Mouse (Mus musculus) limb, embryonic 14.5 days (tissue): Measurements from ENCODE around the gene AA986860. TPM values are rescaled to one million over a fixed set of nuclear protein-coding genes. Genes with fewer than 3 reads are reported as not detected.
A peak's percentile ranks its signal among the peaks of the same experiment; 100 is the strongest.

Experiments
- ATAC-seq: fragments of 200-750 bp; cut with Nextera tagmentation; 2 replicates; pipeline ENCODE4 v1.8.0; 2017; ENCODE audit warnings: low read depth, moderate number of reproducible peaks, moderate TSS enrichment; ENCODE audit not compliant: low FRiP score
- DNase-seq: peaks from one replicate; pipeline ENCODE4 v3.0.0-alpha.2; 2015; ENCODE audit warnings: low spot score
- H3K27ac ChIP-seq: fragments of 300-500 bp; sonication (generic); replicated peaks from 2 replicates; pipeline ENCODE4 v1.5.1; 2014; ENCODE audit warnings: low read depth, mild to moderate bottlenecking, low read length, moderate library complexity, mixed read lengths
- H3K27me3 ChIP-seq: fragments of 300-500 bp; sonication (generic); 2 replicates; pipeline ENCODE4 v1.6.1; 2014; ENCODE audit warnings: low read length, mixed read lengths; ENCODE audit not compliant: control insufficient read depth, insufficient read depth
- H3K36me3 ChIP-seq: fragments of 300-500 bp; sonication (generic); 2 replicates; pipeline ENCODE4 v1.6.1; 2014; ENCODE audit warnings: mild to moderate bottlenecking, low read length, moderate library complexity, mixed read lengths; ENCODE audit not compliant: control insufficient read depth, insufficient read depth
- H3K4me1 ChIP-seq: fragments of 300-500 bp; sonication (generic); 2 replicates; pipeline ENCODE4 v1.6.1; 2014; ENCODE audit warnings: antibody characterized with exemption, low read length, mixed read lengths; ENCODE audit not compliant: control insufficient read depth, insufficient read depth
- H3K4me2 ChIP-seq: fragments of 300-500 bp; sonication (generic); replicated peaks from 2 replicates; pipeline ENCODE4 v1.6.1; 2014; ENCODE audit warnings: low read depth, mild to moderate bottlenecking, low read length, moderate library complexity; ENCODE audit not compliant: severe bottlenecking
- H3K4me3 ChIP-seq: fragments of 300-500 bp; sonication (generic); replicated peaks from 2 replicates; pipeline ENCODE4 v1.5.1; 2014; ENCODE audit warnings: low read length
- H3K9ac ChIP-seq: fragments of 300-500 bp; sonication (generic); 2 replicates; pipeline ENCODE4 v1.6.1; 2014; ENCODE audit warnings: mild to moderate bottlenecking, low read depth, low read length, moderate library complexity; ENCODE audit not compliant: severe bottlenecking
- H3K9me3 ChIP-seq: fragments of 300-500 bp; sonication (generic); 2 replicates; pipeline ENCODE4 v1.6.1; 2016; ENCODE audit warnings: low read length; ENCODE audit not compliant: control insufficient read depth
- POLR2A ChIP-seq: fragments of 200-500 bp; IDR thresholded peaks from 2 replicates; pipeline ENCODE4 v1.8.0; 2012; ENCODE audit warnings: inconsistent platforms, mild to moderate bottlenecking, moderate library complexity, borderline replicate concordance; ENCODE audit not compliant: insufficient read depth, insufficient read length; ENCODE audit errors: extremely low read depth
- WGBS: fragments of 180-500 bp; shearing (Covaris S2); extraction: QIAGEN DNeasy Blood & Tissue Kit; methylation state at CpG from one replicate; pipeline ENCODE4 v1.1.7; 2014; 5-methylcytosine and 5-hydroxymethylcytosine counted together
- polyA plus RNA-seq, 2 experiments: library from polyadenylated mRNA; depleted of rRNA in 1 of 2; stranded (reverse) in 1 of 2; unstranded in 1 of 2; fragments of >200 nt; fragmentation: Nextera tagmentation in 1 of 2; extraction: Ambion mirVana in 1 of 2; gene quantifications; 2 replicates each; pipeline versions ENCODE4 v1.2.1 to v1.2.3; 2012 to 2014

AA986860 gene
- 1.9 and 2.8 TPM in 2 replicates for polyA plus RNA-seq (2012; rRNA removed)
- polyA plus RNA-seq (2014; fragmentation: Nextera tagmentation; extraction: Ambion mirVana), result 8.1 and 10.6 TPM in 2 replicates

- ATAC-seq, result peak; percentile 65
- no peak within 1 kb of the TSS for H3K4me3 ChIP-seq
- no peak within 1 kb of the TSS for H3K27ac ChIP-seq
- no peaks in the 10 kb centered on the region for H3K36me3 ChIP-seq
- no peaks in the 10 kb centered on the region for H3K9me3 ChIP-seq
- peak; percentile 27 for DNase-seq
- no peak within 1 kb of the TSS; the same call in 1 of the 2 replicates for H3K9ac ChIP-seq
- H3K4me2 ChIP-seq, result peak within 1 kb of the TSS; percentile 15; the same call in 1 of the 2 replicates
- H3K27me3 ChIP-seq, result no peaks in the 10 kb centered on the region
- no peak for TF ChIP-seq POLR2A
- 3% methylated on average over 10 of the region's 10 CpGs for WGBS
- H3K4me1 ChIP-seq, result no peaks in the 10 kb centered on the region; the same call in 1 of the 2 replicates
Measured at GRCm38 (mm10) chr1:130731741-130732337, at the start of gene AA986860. TSS of gene AA986860 (plus strand) at chr1:130731976.

- no peak for TF ChIP-seq POLR2A
- Histone ChIP-seq H3K4me2 (no peak overlapping the region), H3K4me1 (no peaks in the 10 kb centered on the region), H3K9me3 (no peaks in the 10 kb centered on the region), H3K9ac (no peak overlapping the region), H3K36me3 (no peaks in the 10 kb centered on the region), H3K27me3 (no peaks in the 10 kb centered on the region), H3K27ac (no peak overlapping the region), H3K4me3 (no peak overlapping the region)
- no peak for ATAC-seq
- no peak for DNase-seq
- 70% methylated on average over 1 of the region's 1 CpGs for WGBS
Measured at GRCm38 (mm10) chr1:130683905-130684304, 47.9 kb upstream of the AA986860 start.

DNA sequence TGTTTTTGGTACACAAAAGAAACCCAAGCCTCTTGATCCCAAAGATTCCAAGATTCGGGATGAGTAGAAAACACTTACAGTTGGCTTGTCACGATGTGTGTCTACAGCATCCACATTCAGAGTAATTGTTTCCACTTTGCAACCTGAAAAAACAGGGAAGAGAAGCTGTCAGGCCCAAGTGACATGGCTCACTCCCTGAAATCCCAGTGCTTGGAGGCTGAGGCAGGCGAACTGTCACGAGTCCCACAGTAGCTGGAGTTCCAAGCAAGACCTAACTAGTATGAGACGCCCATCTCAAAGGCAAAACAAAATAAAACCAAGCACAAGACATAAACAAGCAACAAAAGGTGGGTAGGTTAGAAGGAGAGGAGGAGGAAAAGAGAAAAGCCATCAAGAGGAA is 33.2 kb upstream of the AA986860 start:
- ATAC-seq (no peak), DNase-seq (no peak)
- H3K27ac ChIP-seq, result no peak overlapping the region
- H3K4me3 ChIP-seq, result no peak overlapping the region
- TF ChIP-seq POLR2A, result no peak
- H3K4me2 ChIP-seq, result no peak overlapping the region
- H3K36me3 ChIP-seq, result peaks cover 50% of the 10 kb centered on the region
- no peaks in the 10 kb centered on the region for H3K4me1 ChIP-seq
- no peaks in the 10 kb centered on the region for H3K9me3 ChIP-seq
- 90% methylated on average over 5 of the region's 5 CpGs for WGBS
- H3K27me3 ChIP-seq, result no peaks in the 10 kb centered on the region
- H3K9ac ChIP-seq, result no peak overlapping the region

DNA sequence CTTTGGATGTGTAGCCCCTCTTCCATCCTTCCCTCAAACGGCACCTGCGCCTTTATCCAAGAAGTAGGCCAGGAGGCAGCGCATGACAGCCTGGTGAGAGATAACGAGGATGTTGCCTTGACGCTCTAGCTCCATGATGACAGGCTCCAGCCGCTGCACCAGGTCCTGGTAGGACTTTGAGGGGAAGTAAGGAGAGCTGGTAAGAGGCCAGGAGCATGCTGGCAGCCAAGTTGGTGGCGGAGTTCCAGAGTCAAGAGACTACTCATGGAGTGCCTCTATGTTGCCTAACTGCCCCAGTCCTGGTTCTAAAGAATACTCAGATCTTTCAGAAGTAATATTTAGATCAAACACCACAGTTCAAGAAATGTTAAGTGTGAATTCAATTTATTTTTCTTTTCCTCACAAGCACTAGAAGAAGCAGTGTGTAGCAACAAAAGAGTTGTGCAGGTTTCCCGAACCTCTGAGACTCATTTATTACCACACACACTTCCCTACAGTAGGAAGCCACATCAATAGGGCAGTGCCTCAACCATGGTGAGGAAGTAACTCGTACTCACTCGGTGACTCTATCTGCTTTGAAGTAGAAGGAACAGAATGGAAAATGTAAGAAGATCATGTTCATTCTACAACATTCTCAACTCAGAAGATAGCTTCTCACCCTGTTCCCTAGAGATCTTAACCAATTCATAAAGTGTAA is 31.7 kb upstream of the AA986860 start:
- Histone ChIP-seq H3K9ac (no peak overlapping the region), H3K4me2 (no peak overlapping the region), H3K27ac (no peak overlapping the region), H3K9me3 (no peaks in the 10 kb centered on the region), H3K36me3 (peaks cover 50% of the 10 kb centered on the region), H3K27me3 (no peaks in the 10 kb centered on the region), H3K4me3 (no peak overlapping the region), H3K4me1 (no peaks in the 10 kb centered on the region)
- WGBS, result 90% methylated on average over 10 of the region's 10 CpGs
- DNase-seq, result no peak
- no peak for ATAC-seq
- TF ChIP-seq POLR2A, result no peak

DNA sequence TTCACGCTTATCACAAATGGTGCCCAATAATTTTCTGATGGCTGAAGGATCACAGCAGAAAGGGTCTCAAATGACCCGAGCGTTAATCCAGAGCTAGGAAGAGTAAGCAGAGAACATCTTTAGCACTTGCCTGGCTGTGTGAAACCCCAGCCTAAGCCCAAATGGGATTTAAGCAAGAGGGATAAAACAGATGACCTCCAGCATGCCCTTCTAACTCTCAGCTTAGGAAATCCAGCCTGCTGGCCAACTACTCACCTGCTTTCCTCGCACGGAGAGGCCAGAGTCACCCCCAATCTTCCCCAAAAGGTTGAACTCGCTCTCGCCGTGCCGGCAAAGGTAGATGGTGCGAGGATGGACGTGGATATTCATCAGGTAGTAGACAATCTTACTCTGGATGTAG is 29.8 kb upstream of the AA986860 start:
- Histone ChIP-seq H3K4me2 (no peak overlapping the region), H3K4me3 (no peak overlapping the region), H3K36me3 (peaks cover 59% of the 10 kb centered on the region), H3K4me1 (no peaks in the 10 kb centered on the region), H3K27me3 (no peaks in the 10 kb centered on the region), H3K9ac (no peak overlapping the region), H3K9me3 (no peaks in the 10 kb centered on the region), H3K27ac (no peak overlapping the region)
- WGBS, result 90% methylated on average over 11 of the region's 11 CpGs
- no peak for TF ChIP-seq POLR2A
- DNase-seq, result no peak
- ATAC-seq, result no peak
